Mouse (Mus musculus) G1E (cell line): ENCODE results near the gene Asxl1.

ENCODE experiments used
- CTCF ChIP-seq: IDR thresholded peaks from 2 replicates; pipeline ENCODE4 v1.5.1; 2012; ENCODE audit warnings: low read depth, low read length, inconsistent platforms, mixed read lengths
- POLR2AphosphoS5 ChIP-seq: IDR thresholded peaks from 2 replicates; pipeline ENCODE4 v1.6.1; 2012; ENCODE audit warnings: low read depth, low read length, inconsistent platforms; ENCODE audit not compliant: insufficient replicate concordance
- TAL1 ChIP-seq: conservative IDR thresholded peaks from 2 replicates; pipeline ENCODE4 v1.6.1; 2012; ENCODE audit warnings: low read depth, low read length, inconsistent platforms, mixed read lengths

- TF ChIP-seq TAL1 (no peak), CTCF (no peak), POLR2AphosphoS5 (no peak)
Measured at GRCm38 (mm10) chr2:153418381-153418780, 72.8 kb downstream of the Asxl1 start.
